Mouse (Mus musculus): ENCODE results near the gene Unc5a.

GRCm38 (mm10) chr13:54980957-54981356 lies 31.7 kb downstream of the Unc5a start:
- TF ChIP-seq CTCF (IDR thresholded peaks at IDR 0.05; ENCODE audit: low read depth, low read length) (no peak), GATA1 (IDR thresholded peaks at IDR 0.05; ENCODE audit: borderline replicate concordance, low read length) (no peak)
